Mouse (Mus musculus): Measurements from ENCODE around the gene Kctd20.
A peak's percentile ranks its signal among the peaks of the same experiment; 100 is the strongest.

GRCm38 (mm10) chr17:29018292-29018984 is 66.7 kb downstream of the Kctd20 start:
- TF ChIP-seq CTCF (conservative IDR thresholded peaks at IDR 0.05; ENCODE audit: low read length) (peak; percentile 83), POU5F1 (IDR thresholded peaks at IDR 0.05; ENCODE audit: borderline replicate concordance, low read length) (no peak), NANOG (IDR thresholded peaks at IDR 0.05; ENCODE audit: borderline replicate concordance, low read length) (no peak)
